ENCODE assay signal across 24 mouse cellular contexts in genomic region chr9:59346176-59346575, GRCm38 (mm10). TPM values are rescaled to one million over a fixed set of nuclear protein-coding genes. Genes with fewer than 3 reads are reported as not detected.
DNase-seq lines count a peak whose midpoint lies in the region; ATAC-seq and TF ChIP-seq lines count a peak whose summit lies in the region.
"Had no signal": no experiment of that assay in that cellular context is flagged by ENCODE, and none has a peak within 500 bp of the region (broad histone marks: within the 10 kb centered on the region; RNA-seq: fewer than 3 reads in every experiment).

No protein-coding gene starts in this region.

- no peak for TF ChIP-seq EP300 in MEL (IDR thresholded peaks at IDR 0.05; ENCODE audit: low read depth in 1 of 2, low read length in 2 of 2)
- no peak for TF ChIP-seq EP300 in liver, embryonic 14.5 days (IDR thresholded peaks at IDR 0.05; ENCODE audit: low read depth)

- DNase-seq in liver (peak; percentile 12), MEL (ENCODE audit: low read depth, low spot score) (peak; percentile 53)
- DNase-seq in liver, embryonic 11.5 days (ENCODE audit: low spot score): no peak
- DNase-seq in liver, embryonic 14.5 days (ENCODE audit: low read depth in 3 of 3, low spot score in 3 of 3): no peak
- DNase-seq in layer of hippocampus, postnatal 10 days (ENCODE audit: low spot score in 2 of 2): no peak
- no peak for DNase-seq in retina, postnatal 1 day
- DNase-seq: adrenal gland, adult 8-10 months; adrenal gland, postnatal 14 days; adrenal gland, postnatal 36 days; B cell, adult 2 months; cerebellum, adult 11-12 months; cerebellum, adult 2 months; cerebellum, adult 9-10 months; cerebellum, postnatal 10 days; cerebellum, postnatal 25 days had no signal

- no peaks in the 10 kb centered on the region for H3K79me2 ChIP-seq in MEL (ENCODE audit: control insufficient read depth, insufficient read depth, low read length, poor library complexity)

- no peaks in the 10 kb centered on the region for H3K27me3 ChIP-seq in liver, embryonic 11.5 days (replicated peaks; ENCODE audit: control insufficient read depth, insufficient read depth, low read length)
- no peaks in the 10 kb centered on the region for H3K27me3 ChIP-seq in MEL (ENCODE audit: control insufficient read depth in 1 of 2, insufficient read depth in 2 of 2, low read length in 2 of 2)
- no peaks in the 10 kb centered on the region for H3K27me3 ChIP-seq in liver, embryonic 14.5 days (ENCODE audit: control insufficient read depth, insufficient read depth, low read length)
- no peaks in the 10 kb centered on the region for H3K27me3 ChIP-seq in hindbrain, embryonic 12.5 days
- H3K27me3 ChIP-seq: CH12.LX; embryonic facial prominence, embryonic 12.5 days; forebrain, embryonic 13.5 days; forebrain, embryonic 15.5 days had no signal

- 0 out of 2 replicates have a peak, but pooled peaks cover 4% of the 10 kb centered on the region for H3K4me1 ChIP-seq in liver, embryonic 11.5 days (replicated peaks; ENCODE audit: control insufficient read depth, insufficient read depth, low read length)
- H3K4me1 ChIP-seq in MEL (ENCODE audit: control insufficient read depth in 1 of 2, insufficient read depth in 2 of 2, low read length in 2 of 2): peaks cover 0 to 4% of the 10 kb centered on the region in 2 experiments; a peak in 2 of 4 replicates
- peaks cover 2 to 4% of the 10 kb centered on the region in 2 experiments; a peak in 2 of 4 replicates for H3K4me1 ChIP-seq in liver, embryonic 14.5 days (replicated peaks; ENCODE audit: control insufficient read depth in 2 of 2, insufficient read depth in 2 of 2, low read length in 1 of 2)
- H3K4me1 ChIP-seq in hindbrain, embryonic 12.5 days: no peaks in the 10 kb centered on the region
- H3K4me1 ChIP-seq: embryonic facial prominence, embryonic 10.5 days; embryonic facial prominence, embryonic 12.5 days; forebrain, embryonic 13.5 days; forebrain, embryonic 15.5 days had no signal

- ATAC-seq in liver, embryonic 11.5 days (replicated peaks; ENCODE audit: low FRiP score): no peak
- 0 out of 2 replicates have a peak, but pooled peaks have one; percentile 18 for ATAC-seq in liver, embryonic 14.5 days (ENCODE audit: insufficient read depth)
- ATAC-seq in megakaryocyte progenitor cell, adult 5-6 weeks (replicated peaks; ENCODE audit: poor library complexity): peak; percentile 37
- no peak for ATAC-seq in hindbrain, embryonic 12.5 days (ENCODE audit: low FRiP score)
- ATAC-seq: CD4-positive, CD25-positive, alpha-beta regulatory T cell, adult 4 months; forebrain, embryonic 13.5 days; forebrain, embryonic 15.5 days had no signal

- TF ChIP-seq CTCF in MEL (IDR thresholded peaks at IDR 0.05 in 2 of 3, conservative IDR thresholded peaks at IDR 0.05 in 1 of 3; ENCODE audit: control insufficient read depth in 1 of 3, insufficient read depth in 1 of 3, low read depth in 2 of 3, low read length in 3 of 3, poor library complexity in 1 of 3, severe bottlenecking in 1 of 3): no peak
- no peak for TF ChIP-seq CTCF in liver, embryonic 14.5 days (IDR thresholded peaks at IDR 0.05; ENCODE audit: low read depth)

- no peak overlapping the region for H3K9ac ChIP-seq in liver, embryonic 11.5 days (ENCODE audit: low read depth, low read length)
- no peak overlapping the region for H3K9ac ChIP-seq in MEL (ENCODE audit: control insufficient read depth, low read depth, low read length, poor library complexity, severe bottlenecking)
- no peak overlapping the region for H3K9ac ChIP-seq in liver, embryonic 14.5 days (replicated peaks)
- no peak overlapping the region for H3K9ac ChIP-seq in hindbrain, embryonic 12.5 days
- H3K9ac ChIP-seq: embryonic facial prominence, embryonic 12.5 days; forebrain, embryonic 13.5 days; forebrain, embryonic 15.5 days had no signal

- H3K4me3 ChIP-seq in liver, embryonic 11.5 days (ENCODE audit: low read depth, low read length): no peak overlapping the region
- no peak overlapping the region for H3K4me3 ChIP-seq in MEL (ENCODE audit: control insufficient read depth in 1 of 2, insufficient read depth in 1 of 2, low read depth in 2 of 2, low read length in 2 of 2)
- no peak overlapping the region for H3K4me3 ChIP-seq in liver, embryonic 14.5 days (ENCODE audit: insufficient read depth in 1 of 2, low read depth in 2 of 2, low read length in 2 of 2)
- H3K4me3 ChIP-seq in hindbrain, embryonic 12.5 days: no peak overlapping the region
- H3K4me3 ChIP-seq: embryonic facial prominence, embryonic 10.5 days; embryonic facial prominence, embryonic 12.5 days; forebrain, embryonic 13.5 days; forebrain, embryonic 15.5 days had no signal

- no peak overlapping the region for H3K4me2 ChIP-seq in liver, embryonic 11.5 days
- H3K4me2 ChIP-seq in liver, embryonic 14.5 days (ENCODE audit: low read depth): no peak overlapping the region
- H3K4me2 ChIP-seq in hindbrain, embryonic 12.5 days (replicated peaks): no peak overlapping the region
- H3K4me2 ChIP-seq: embryonic facial prominence, embryonic 12.5 days; forebrain, embryonic 13.5 days; forebrain, embryonic 15.5 days had no signal

- TF ChIP-seq RAD21 in MEL (IDR thresholded peaks at IDR 0.05; ENCODE audit: low read depth, low read length): no peak

- 29% methylated on average over 2 of the region's 2 CpGs for WGBS in liver, embryonic 11.5 days
- WGBS in liver, embryonic 14.5 days (ENCODE audit: insufficient replicate concordance): 14% methylated on average over 2 of the region's 2 CpGs
- WGBS in hindbrain, embryonic 12.5 days: 81% methylated on average over 2 of the region's 2 CpGs

- H3K9me3 ChIP-seq in liver, embryonic 11.5 days (ENCODE audit: control insufficient read depth, low read length): no peaks in the 10 kb centered on the region
- H3K9me3 ChIP-seq in MEL (replicated peaks; ENCODE audit: insufficient read depth, low read length): no peaks in the 10 kb centered on the region
- H3K9me3 ChIP-seq in liver, embryonic 14.5 days (ENCODE audit: control insufficient read depth, low read length): no peaks in the 10 kb centered on the region
- no peaks in the 10 kb centered on the region for H3K9me3 ChIP-seq in hindbrain, embryonic 12.5 days (replicated peaks)
- H3K9me3 ChIP-seq: embryonic facial prominence, embryonic 10.5 days; embryonic facial prominence, embryonic 12.5 days; forebrain, embryonic 13.5 days; forebrain, embryonic 15.5 days; G1E had no signal

- H3K36me3 ChIP-seq in liver, embryonic 11.5 days (ENCODE audit: control insufficient read depth, insufficient read depth, low read length): no peaks in the 10 kb centered on the region
- peaks cover 0 to 5% of the 10 kb centered on the region in 2 experiments; a peak in 1 of 4 replicates for H3K36me3 ChIP-seq in MEL (ENCODE audit: control insufficient read depth in 1 of 2, insufficient read depth in 2 of 2, low read length in 2 of 2)
- no peaks in the 10 kb centered on the region for H3K36me3 ChIP-seq in liver, embryonic 14.5 days (replicated peaks; ENCODE audit: control insufficient read depth, insufficient read depth, low read depth)
- H3K36me3 ChIP-seq in hindbrain, embryonic 12.5 days: peaks cover 26% of the 10 kb centered on the region

- no peak for TF ChIP-seq POLR2A in MEL (IDR thresholded peaks at IDR 0.05; ENCODE audit: control insufficient read depth in 1 of 2, insufficient read depth in 1 of 2, low read depth in 1 of 2, low read length in 2 of 2, poor library complexity in 1 of 2)

- H3K27ac ChIP-seq in liver, embryonic 11.5 days (ENCODE audit: low read depth, low read length): no peak overlapping the region
- H3K27ac ChIP-seq in MEL (ENCODE audit: control insufficient read depth, low read depth, low read length): no peak overlapping the region
- no peak overlapping the region for H3K27ac ChIP-seq in liver, embryonic 14.5 days
- H3K27ac ChIP-seq in hindbrain, embryonic 12.5 days: no peak overlapping the region
- H3K27ac ChIP-seq: embryonic facial prominence, embryonic 10.5 days; embryonic facial prominence, embryonic 12.5 days; forebrain, embryonic 13.5 days; forebrain, embryonic 15.5 days had no signal

TF ChIP-seq in MEL, 35 proteins besides CTCF, POLR2A, EP300 and RAD21:
- peak; percentile 28; the same call in 1 of the 2 replicates for TF ChIP-seq GATA1 (IDR thresholded peaks at IDR 0.05; ENCODE audit: low read depth, low read length)
- no peak for TF ChIP-seq KAT2A (conservative IDR thresholded peaks at IDR 0.05; ENCODE audit: low read depth, low read length)

RNA-seq across cellular contexts. Expression of gene Bbs4, which starts 7.1 kb away (rescaled TPM):
- polyA plus RNA-seq in liver, embryonic 11.5 days (2014; fragmentation: Nextera tagmentation; extraction: Ambion mirVana): 6.1 and 6.3 TPM in 2 replicates
- 4.0 and 5.1 TPM in 2 replicates for total RNA-seq in MEL (2012; rRNA removed)
- 1 to 10 TPM in 1 of 2 experiments, not detected in 1; 5.6 TPM for polyA plus RNA-seq in MEL (2012; ENCODE audit: insufficient read depth in 1 of 2, insufficient read length in 2 of 2, low read depth in 1 of 2, low replicate concordance in 2 of 2, missing spikeins in 1 of 2)
- polyA plus RNA-seq in liver, embryonic 14.5 days (2012; rRNA removed): 0.70 and 1.1 TPM in 2 replicates
- 1.6 and 2.5 TPM in 2 replicates for polyA plus RNA-seq in liver, embryonic 14.5 days (2014; fragmentation: Nextera tagmentation; extraction: Ambion mirVana)
- total RNA-seq in megakaryocyte progenitor cell, adult 5-6 weeks (2015): 3.5 and 8.7 TPM in 2 replicates
- total RNA-seq in megakaryocyte progenitor cell, adult 5-6 weeks (2017): 7.6 and 9.7 TPM in 2 replicates
- total RNA-seq in layer of hippocampus, postnatal 10 days (2021): 10 to 100 TPM; 29.9 to 32.1 TPM
- polyA plus RNA-seq in hindbrain, embryonic 12.5 days (2016; fragmentation: Nextera tagmentation; extraction: Ambion mirVana): 25.4 and 29.5 TPM in 2 replicates

RNA-seq across cellular contexts. Expression of gene Adpgk, which starts 54.8 kb away (rescaled TPM):
- polyA plus RNA-seq in liver, embryonic 11.5 days (2014; fragmentation: Nextera tagmentation; extraction: Ambion mirVana): 43.9 and 45.4 TPM in 2 replicates
- total RNA-seq in MEL (2012; rRNA removed): 19.4 and 26.2 TPM in 2 replicates
- polyA plus RNA-seq in MEL (2012; ENCODE audit: insufficient read depth in 1 of 2, insufficient read length in 2 of 2, low read depth in 1 of 2, low replicate concordance in 2 of 2, missing spikeins in 1 of 2): 10 to 100 TPM in 1 of 2 experiments, not detected in 1; 29.8 TPM
- polyA plus RNA-seq in liver, embryonic 14.5 days (2012; rRNA removed): 10.5 and 14.0 TPM in 2 replicates
- 17.6 and 18.5 TPM in 2 replicates for polyA plus RNA-seq in liver, embryonic 14.5 days (2014; fragmentation: Nextera tagmentation; extraction: Ambion mirVana)
- 86.5 and 87.4 TPM in 2 replicates for total RNA-seq in megakaryocyte progenitor cell, adult 5-6 weeks (2015)
- 54.3 and 57.9 TPM in 2 replicates for total RNA-seq in megakaryocyte progenitor cell, adult 5-6 weeks (2017)
- total RNA-seq in layer of hippocampus, postnatal 10 days (2021): 10 to 100 TPM; 19.6 to 20.8 TPM
- polyA plus RNA-seq in hindbrain, embryonic 12.5 days (2016; fragmentation: Nextera tagmentation; extraction: Ambion mirVana): 35.3 and 38.0 TPM in 2 replicates

Comparison
In these comparisons a context has a peak if more than half of its experiments do, and no peak if none do; other contexts are left out.
1. DNase-seq: peak in liver (single experiment) and MEL (single experiment); none in liver, embryonic 11.5 days (single experiment), liver, embryonic 14.5 days (0 of 3), layer of hippocampus, postnatal 10 days (0 of 2) and retina, postnatal 1 day (single experiment).
2. ATAC-seq: peak in liver, embryonic 14.5 days (single experiment) and megakaryocyte progenitor cell, adult 5-6 weeks (single experiment); none in liver, embryonic 11.5 days (single experiment) and hindbrain, embryonic 12.5 days (single experiment).